Mouse (Mus musculus): ENCODE measurements around the gene 1600012H06Rik. TPM values are rescaled to one million over a fixed set of nuclear protein-coding genes. Genes with fewer than 3 reads are reported as not detected.
"Not testable (repeated sequence)": the region's sequence is repeated elsewhere in the genome, so short reads cannot be mapped to it uniquely, and the experiment has no call there.

The 1600012H06Rik gene
- polyA plus RNA-seq, 1 experiment from 2014 or later = 26.2 TPM

DNA sequence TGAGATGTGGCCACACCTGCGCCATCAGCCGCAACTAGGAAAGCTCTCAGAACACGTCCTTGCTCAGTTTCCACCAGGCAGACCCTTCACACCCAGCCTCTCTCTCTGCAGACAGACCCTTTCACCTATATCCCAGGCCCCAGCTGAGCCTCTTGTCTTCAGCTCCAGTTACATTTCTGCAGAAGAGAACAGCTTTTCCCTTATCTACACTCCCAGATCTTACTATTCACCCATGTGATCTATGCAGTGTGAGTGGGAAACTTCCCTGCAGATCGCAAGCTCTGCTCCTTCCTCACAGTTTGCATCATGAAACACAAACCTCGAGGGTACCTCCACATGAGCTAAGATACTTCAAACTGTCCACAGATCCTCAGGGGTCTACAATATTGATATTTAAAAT lies 11.5 kb upstream of the 1600012H06Rik start:
- Histone ChIP-seq H3K9ac (ENCODE audit: low read depth, low read length) (no peak overlapping the region), H3K9me3 (replicated peaks; ENCODE audit: control insufficient read depth, low read length, poor library complexity, severe bottlenecking) (no peaks in the 10 kb centered on the region), H3K4me2 (ENCODE audit: low read length) (no peak overlapping the region), H3K27ac (ENCODE audit: low read length) (no peak overlapping the region), H3K36me3 (ENCODE audit: control insufficient read depth, insufficient read depth, low read length) (no peaks in the 10 kb centered on the region), H3K4me3 (ENCODE audit: low read depth, low read length) (no peak overlapping the region), H3K4me1 (ENCODE audit: control insufficient read depth, insufficient read depth, low read length) (no peaks in the 10 kb centered on the region), H3K27me3 (ENCODE audit: control insufficient read depth, insufficient read depth, low read depth, low read length) (no peaks in the 10 kb centered on the region)
- no peak for ATAC-seq
- 86% methylated on average over 5 of the region's 5 CpGs for WGBS

DNA sequence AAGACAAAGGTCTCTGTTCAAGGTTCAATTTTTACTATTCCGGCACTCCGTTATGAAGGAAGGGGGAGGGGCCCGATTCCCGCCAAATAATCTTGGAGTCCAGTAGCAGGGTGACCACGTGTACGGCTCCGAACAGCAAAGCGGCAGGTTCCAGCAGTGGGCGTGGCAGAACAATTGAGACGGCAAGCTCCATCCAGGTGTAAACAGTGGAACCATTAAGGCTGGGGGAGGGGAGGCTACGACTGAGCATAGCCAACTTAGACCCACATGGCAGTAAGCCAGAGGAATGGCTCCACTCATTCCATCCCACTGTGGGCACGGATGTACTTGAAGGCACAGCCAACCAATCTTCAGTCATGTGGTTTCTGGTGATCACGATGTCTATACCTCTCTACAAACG lies 7.7 kb upstream of the 1600012H06Rik start:
- H3K4me1 ChIP-seq (ENCODE audit: control insufficient read depth, insufficient read depth, low read length); H3K27me3 ChIP-seq (ENCODE audit: control insufficient read depth, insufficient read depth, low read depth, low read length); H3K9ac ChIP-seq (ENCODE audit: low read depth, low read length); H3K36me3 ChIP-seq (ENCODE audit: control insufficient read depth, insufficient read depth, low read length); ATAC-seq; H3K9me3 ChIP-seq (replicated peaks; ENCODE audit: control insufficient read depth, low read length, poor library complexity, severe bottlenecking); H3K4me3 ChIP-seq (ENCODE audit: low read depth, low read length); H3K4me2 ChIP-seq (ENCODE audit: low read length); H3K27ac ChIP-seq (ENCODE audit: low read length): not testable (repeated sequence)
- 87% methylated on average over 12 of the region's 14 CpGs for WGBS

- Histone ChIP-seq H3K27me3 (ENCODE audit: control insufficient read depth, insufficient read depth, low read depth, low read length) (no peaks in the 10 kb centered on the region), H3K9ac (ENCODE audit: low read depth, low read length) (no peak overlapping the region), H3K4me2 (ENCODE audit: low read length) (no peak overlapping the region), H3K4me3 (ENCODE audit: low read depth, low read length) (no peak overlapping the region), H3K36me3 (ENCODE audit: control insufficient read depth, insufficient read depth, low read length) (no peaks in the 10 kb centered on the region), H3K27ac (ENCODE audit: low read length) (no peak overlapping the region), H3K4me1 (ENCODE audit: control insufficient read depth, insufficient read depth, low read length) (no peaks in the 10 kb centered on the region), H3K9me3 (replicated peaks; ENCODE audit: control insufficient read depth, low read length, poor library complexity, severe bottlenecking) (no peaks in the 10 kb centered on the region)
- ATAC-seq = no peak
- 77% methylated on average over 5 of the region's 5 CpGs for WGBS
Measured at GRCm38 (mm10) chr17:14935841-14936605, 7.0 kb upstream of the 1600012H06Rik start.

GRCm38 (mm10) chr17:14942181-14942580 lies 803 bp upstream of the 1600012H06Rik start:
- H3K27ac ChIP-seq (ENCODE audit: low read length); ATAC-seq; H3K27me3 ChIP-seq (ENCODE audit: control insufficient read depth, insufficient read depth, low read depth, low read length); H3K36me3 ChIP-seq (ENCODE audit: control insufficient read depth, insufficient read depth, low read length); H3K9me3 ChIP-seq (replicated peaks; ENCODE audit: control insufficient read depth, low read length, poor library complexity, severe bottlenecking): not testable (repeated sequence)
- H3K4me3 ChIP-seq (ENCODE audit: low read depth, low read length) = peak overlapping the region; percentile 89
- 61% methylated on average over 6 of the region's 6 CpGs for WGBS
- H3K4me2 ChIP-seq (ENCODE audit: low read length) = peak overlapping the region; percentile 69
- H3K4me1 ChIP-seq (ENCODE audit: control insufficient read depth, insufficient read depth, low read length) = peaks cover 21% of the 10 kb centered on the region
- H3K9ac ChIP-seq (ENCODE audit: low read depth, low read length) = peak overlapping the region; percentile 69

GRCm38 (mm10) chr17:14943729-14944059 lies 710 bp downstream of the 1600012H06Rik start:
- Histone ChIP-seq H3K36me3 (ENCODE audit: control insufficient read depth, insufficient read depth, low read length) (peaks cover 2% of the 10 kb centered on the region; the same call in 1 of the 2 replicates), H3K4me3 (ENCODE audit: low read depth, low read length) (peak overlapping the region; percentile 89), H3K4me1 (ENCODE audit: control insufficient read depth, insufficient read depth, low read length) (peaks cover 21% of the 10 kb centered on the region), H3K9ac (ENCODE audit: low read depth, low read length) (peak overlapping the region; percentile 84), H3K4me2 (ENCODE audit: low read length) (peak overlapping the region; percentile 82), H3K9me3 (replicated peaks; ENCODE audit: control insufficient read depth, low read length, poor library complexity, severe bottlenecking) (no peaks in the 10 kb centered on the region), H3K27me3 (ENCODE audit: control insufficient read depth, insufficient read depth, low read depth, low read length) (no peaks in the 10 kb centered on the region), H3K27ac (ENCODE audit: low read length) (peak overlapping the region; percentile 80; the same call in 1 of the 2 replicates)
- 16% methylated on average over 16 of the region's 16 CpGs for WGBS
- peak; percentile 16; the same call in 1 of the 2 replicates for ATAC-seq

DNA sequence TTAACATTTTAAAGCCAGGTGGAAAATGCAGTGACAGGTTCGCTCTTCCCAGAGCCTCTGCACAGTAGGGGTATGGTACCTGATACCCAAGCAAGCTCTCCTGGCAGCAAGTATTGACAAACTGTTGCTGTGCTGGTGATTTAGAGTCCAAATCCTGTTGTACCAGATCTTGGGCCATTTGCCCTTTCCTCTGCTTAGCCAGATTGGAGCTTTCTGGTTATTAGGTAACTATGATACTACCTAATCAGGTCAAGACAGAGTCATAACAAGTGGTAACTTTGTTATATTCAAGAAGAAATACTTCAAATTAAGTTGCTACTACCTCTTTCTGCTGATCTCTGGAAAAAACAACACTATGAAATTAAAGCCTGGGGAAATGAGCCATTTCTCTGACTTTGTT lies 1.6 kb downstream of the 1600012H06Rik start:
- 85% methylated on average over 1 of the region's 1 CpGs for WGBS
- H3K4me1 ChIP-seq (ENCODE audit: control insufficient read depth, insufficient read depth, low read length) = peaks cover 21% of the 10 kb centered on the region
- no peaks in the 10 kb centered on the region for H3K9me3 ChIP-seq (replicated peaks; ENCODE audit: control insufficient read depth, low read length, poor library complexity, severe bottlenecking)
- peaks cover 7% of the 10 kb centered on the region; the same call in 1 of the 2 replicates for H3K36me3 ChIP-seq (ENCODE audit: control insufficient read depth, insufficient read depth, low read length)
- H3K4me2 ChIP-seq (ENCODE audit: low read length) = 0 out of 2 replicates have a peak overlapping the region, but pooled peaks have one; percentile 26
- no peak for ATAC-seq
- no peak overlapping the region for H3K27ac ChIP-seq (ENCODE audit: low read length)
- H3K27me3 ChIP-seq (ENCODE audit: control insufficient read depth, insufficient read depth, low read depth, low read length) = no peaks in the 10 kb centered on the region
- no peak overlapping the region for H3K4me3 ChIP-seq (ENCODE audit: low read depth, low read length)
- H3K9ac ChIP-seq (ENCODE audit: low read depth, low read length) = no peak overlapping the region

DNA sequence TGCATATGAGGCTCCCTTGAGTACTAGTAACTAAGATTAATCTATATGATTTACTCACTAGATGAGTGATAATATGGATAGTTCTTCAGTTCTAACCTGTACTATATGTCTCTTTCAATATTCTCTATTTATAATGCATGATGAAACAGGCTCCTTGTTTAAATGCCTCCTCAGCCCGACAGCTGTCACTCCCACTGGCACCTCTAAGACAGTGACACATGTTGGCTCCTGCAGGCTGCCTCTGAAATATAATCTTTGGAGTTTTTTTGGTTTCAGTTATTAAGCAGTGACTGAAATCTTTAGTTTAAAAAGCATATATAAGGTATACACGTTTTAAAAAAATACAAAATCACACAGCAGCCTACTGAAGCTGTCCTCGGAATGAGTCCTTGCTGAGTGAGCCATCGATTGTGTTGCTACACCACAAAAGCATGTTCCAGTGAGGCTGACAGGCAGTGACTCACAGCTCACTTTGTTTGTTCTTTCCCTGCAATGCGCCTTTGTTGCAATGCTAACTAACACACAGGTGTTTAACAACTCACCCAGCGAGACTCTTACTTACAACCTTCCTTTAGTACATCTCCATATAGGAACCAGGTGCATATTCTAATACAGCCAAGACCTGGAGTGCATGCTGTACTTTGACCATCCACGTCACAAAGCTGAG lies 6.3 kb downstream of the 1600012H06Rik start:
- no peak for ATAC-seq
- peaks cover 24% of the 10 kb centered on the region for H3K36me3 ChIP-seq (ENCODE audit: control insufficient read depth, insufficient read depth, low read length)
- H3K9ac ChIP-seq (ENCODE audit: low read depth, low read length) = no peak overlapping the region
- H3K27ac ChIP-seq (ENCODE audit: low read length) = no peak overlapping the region
- H3K27me3 ChIP-seq (ENCODE audit: control insufficient read depth, insufficient read depth, low read depth, low read length) = no peaks in the 10 kb centered on the region
- no peak overlapping the region for H3K4me2 ChIP-seq (ENCODE audit: low read length)
- no peaks in the 10 kb centered on the region for H3K9me3 ChIP-seq (replicated peaks; ENCODE audit: control insufficient read depth, low read length, poor library complexity, severe bottlenecking)
- H3K4me1 ChIP-seq (ENCODE audit: control insufficient read depth, insufficient read depth, low read length) = peaks cover 10% of the 10 kb centered on the region
- WGBS = 93% methylated on average over 7 of the region's 7 CpGs
- no peak overlapping the region for H3K4me3 ChIP-seq (ENCODE audit: low read depth, low read length)

DNA sequence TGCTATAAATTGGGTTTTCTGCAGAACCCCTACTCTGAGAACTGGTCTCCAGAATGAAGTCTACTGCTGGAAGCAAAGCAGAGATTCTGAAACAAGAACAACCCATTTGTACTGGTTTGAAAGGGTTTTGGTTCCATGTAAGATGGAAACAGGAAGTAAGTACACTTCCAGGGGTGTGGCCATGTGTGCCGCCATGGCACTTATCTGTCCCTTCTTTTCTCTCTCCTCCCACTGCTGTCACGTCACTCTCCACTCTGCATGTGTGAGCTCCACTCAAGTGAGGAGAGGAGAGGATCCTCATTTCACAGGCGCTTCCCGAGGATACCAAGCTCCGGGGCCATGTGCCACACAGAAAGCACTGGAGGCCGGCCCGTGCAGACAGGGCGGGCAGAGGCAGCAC lies 10.5 kb downstream of the 1600012H06Rik start:
- no peak overlapping the region for H3K9ac ChIP-seq (ENCODE audit: low read depth, low read length)
- H3K4me3 ChIP-seq (ENCODE audit: low read depth, low read length) = no peak overlapping the region
- H3K36me3 ChIP-seq (ENCODE audit: control insufficient read depth, insufficient read depth, low read length) = peaks cover 22% of the 10 kb centered on the region
- no peaks in the 10 kb centered on the region for H3K9me3 ChIP-seq (replicated peaks; ENCODE audit: control insufficient read depth, low read length, poor library complexity, severe bottlenecking)
- no peak overlapping the region for H3K4me2 ChIP-seq (ENCODE audit: low read length)
- no peaks in the 10 kb centered on the region for H3K4me1 ChIP-seq (ENCODE audit: control insufficient read depth, insufficient read depth, low read length)
- H3K27me3 ChIP-seq (ENCODE audit: control insufficient read depth, insufficient read depth, low read depth, low read length) = no peaks in the 10 kb centered on the region
- no peak overlapping the region for H3K27ac ChIP-seq (ENCODE audit: low read length)
- WGBS = 92% methylated on average over 8 of the region's 8 CpGs
- no peak for ATAC-seq

DNA sequence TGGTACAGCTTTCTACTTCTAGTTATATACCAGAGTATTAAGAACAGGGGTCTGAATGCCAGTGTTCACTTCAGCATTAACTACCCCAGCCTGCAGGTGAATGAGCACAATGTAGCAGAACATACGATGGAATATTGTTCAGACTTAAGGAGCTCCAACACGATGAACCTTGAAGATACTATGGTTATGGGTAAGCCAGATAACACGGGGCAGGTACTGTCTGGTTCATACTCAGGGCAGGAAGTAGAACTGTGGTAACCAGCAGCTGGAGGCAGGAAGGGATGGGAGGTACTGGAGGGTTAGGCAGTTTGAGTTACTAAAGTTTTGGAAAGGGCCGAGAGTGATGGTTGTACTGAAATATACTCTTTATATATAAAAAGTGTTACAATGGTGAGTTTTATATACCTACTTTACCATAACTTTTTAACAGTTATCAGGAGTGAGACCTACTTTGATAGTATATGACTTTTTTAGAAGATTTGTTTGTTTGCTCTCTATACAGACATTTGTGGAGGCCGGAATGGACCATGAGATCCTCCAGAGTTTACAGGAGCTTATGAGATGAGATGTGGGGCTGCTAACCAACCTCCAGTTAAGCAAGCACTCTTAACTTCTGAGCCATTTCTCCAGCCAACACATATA lies 15.8 kb downstream of the 1600012H06Rik start:
- peaks cover 5% of the 10 kb centered on the region; the same call in 1 of the 2 replicates for H3K36me3 ChIP-seq (ENCODE audit: control insufficient read depth, insufficient read depth, low read length)
- H3K4me1 ChIP-seq (ENCODE audit: control insufficient read depth, insufficient read depth, low read length) = peaks cover 14% of the 10 kb centered on the region
- H3K9me3 ChIP-seq (replicated peaks; ENCODE audit: control insufficient read depth, low read length, poor library complexity, severe bottlenecking) = no peaks in the 10 kb centered on the region
- no peak overlapping the region for H3K9ac ChIP-seq (ENCODE audit: low read depth, low read length)
- WGBS = 91% methylated on average over 5 of the region's 5 CpGs
- no peaks in the 10 kb centered on the region for H3K27me3 ChIP-seq (ENCODE audit: control insufficient read depth, insufficient read depth, low read depth, low read length)
- no peak overlapping the region for H3K27ac ChIP-seq (ENCODE audit: low read length)
- H3K4me3 ChIP-seq (ENCODE audit: low read depth, low read length) = no peak overlapping the region
- ATAC-seq = no peak
- H3K4me2 ChIP-seq (ENCODE audit: low read length) = no peak overlapping the region

Measured in midbrain, embryonic 16.5 days (tissue).